Mouse (Mus musculus) thymus, adult 2 months (tissue): Measurements from ENCODE around the gene E030030I06Rik.

Experiments
- CTCF ChIP-seq: fragments of 200-500 bp; IDR thresholded peaks from 2 replicates; pipeline ENCODE4 v1.5.1; 2012; ENCODE audit warnings: mild to moderate bottlenecking, control low read depth, low read length, moderate library complexity, borderline replicate concordance; ENCODE audit not compliant: control insufficient read depth, poor library complexity, insufficient read depth; ENCODE audit errors: extremely low read depth
- POLR2A ChIP-seq: fragments of 200-500 bp; IDR thresholded peaks from 2 replicates; pipeline ENCODE4 v1.6.1; 2012; ENCODE audit warnings: mild to moderate bottlenecking, low read length, control low read depth, moderate library complexity; ENCODE audit not compliant: control insufficient read depth, poor library complexity, insufficient read depth; ENCODE audit errors: extremely low read depth

DNA sequence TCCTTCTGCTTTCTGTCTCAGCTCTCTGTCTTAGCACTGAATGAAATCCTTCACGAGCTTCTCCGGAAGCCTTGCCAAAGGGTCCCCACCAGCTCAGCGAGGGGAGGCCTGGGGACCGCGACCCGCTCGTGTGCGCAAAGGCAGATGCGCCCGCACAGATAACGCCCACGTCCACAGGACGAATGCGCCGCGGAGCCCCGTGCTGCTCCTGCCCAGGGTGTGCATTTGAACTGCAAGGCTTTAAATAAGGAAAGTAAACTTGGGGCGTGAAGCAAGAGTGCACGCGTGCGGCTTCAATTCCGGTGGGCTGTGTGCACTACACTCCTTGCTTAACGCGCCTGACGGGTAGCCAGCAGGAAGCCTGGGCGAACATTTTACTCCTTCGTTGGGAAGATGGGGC is 1.5 kb upstream of the E030030I06Rik start:
- TF ChIP-seq POLR2A (no peak), CTCF (no peak)
